Mouse (Mus musculus): ENCODE measurements at regions not wholly inside any gene's neighbourhood (a gene's known extent, or its start where the extent isn't known, plus 50 kb on each side); places are given as distances from the start of the nearest gene placed in this dataset.

GRCm38 (mm10) chr12:12882931-12883553 lies 58.7 kb downstream of the Mycn start:
- no peak for DNase-seq (ENCODE audit: low read depth in 2 of 2, low spot score in 2 of 2)

GRCm38 (mm10) chr12:12878031-12878430 lies 63.7 kb downstream of the Mycn start:
- DNase-seq (ENCODE audit: low read depth in 2 of 2, low spot score in 2 of 2), result no peak

DNA sequence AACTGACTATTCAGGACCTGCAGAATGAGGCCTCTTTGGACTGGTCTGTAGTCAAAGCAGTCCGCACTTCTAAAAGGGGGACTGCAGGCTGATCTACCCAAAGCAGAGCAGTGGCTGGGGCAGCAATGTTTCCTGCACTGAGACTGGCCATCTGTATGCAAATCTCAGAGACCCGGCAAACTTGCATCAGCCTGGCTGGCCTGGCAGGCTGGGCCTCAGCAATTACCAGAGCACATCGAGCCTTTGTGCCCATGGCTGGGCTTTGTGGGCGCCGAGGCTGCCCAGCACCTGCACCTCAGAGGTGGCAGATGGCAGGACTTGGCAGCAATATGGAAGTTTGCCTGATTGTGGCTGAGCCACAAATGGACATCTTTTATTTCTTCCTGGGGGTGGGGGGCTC lies 64.2 kb downstream of the Mycn start:
- DNase-seq (ENCODE audit: low read depth in 2 of 2, low spot score in 2 of 2), result no peak

GRCm38 (mm10) chr12:12875976-12876745 lies 65.6 kb downstream of the Mycn start:
- no peak for DNase-seq (ENCODE audit: low read depth in 2 of 2, low spot score in 2 of 2)

- no peak for DNase-seq (ENCODE audit: low read depth in 2 of 2, low spot score in 2 of 2)
These were observed 68.2 kb downstream of the Mycn start for GRCm38 (mm10) chr12:12873551-12873950.

DNA sequence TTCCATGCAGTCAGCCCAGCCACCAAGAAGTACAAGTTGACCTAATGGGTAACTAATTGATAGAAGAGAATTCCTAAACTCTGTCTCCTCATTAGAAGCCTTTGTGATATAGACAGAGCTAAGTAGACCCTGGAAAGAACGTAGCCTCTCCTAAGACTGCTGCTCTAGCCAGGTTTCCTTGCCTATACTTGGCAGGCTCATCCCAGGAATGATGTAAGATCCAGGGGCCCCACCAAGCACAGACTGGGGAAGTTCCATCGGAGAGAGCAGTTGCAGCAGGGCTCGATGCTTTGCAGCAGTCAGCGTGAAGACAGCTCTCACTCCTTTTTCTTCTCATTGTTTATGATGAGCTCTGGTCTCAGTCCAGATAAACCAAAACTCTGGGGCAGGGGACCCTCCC lies 68.7 kb downstream of the Mycn start:
- no peak for DNase-seq (ENCODE audit: low read depth in 2 of 2, low spot score in 2 of 2)

DNA sequence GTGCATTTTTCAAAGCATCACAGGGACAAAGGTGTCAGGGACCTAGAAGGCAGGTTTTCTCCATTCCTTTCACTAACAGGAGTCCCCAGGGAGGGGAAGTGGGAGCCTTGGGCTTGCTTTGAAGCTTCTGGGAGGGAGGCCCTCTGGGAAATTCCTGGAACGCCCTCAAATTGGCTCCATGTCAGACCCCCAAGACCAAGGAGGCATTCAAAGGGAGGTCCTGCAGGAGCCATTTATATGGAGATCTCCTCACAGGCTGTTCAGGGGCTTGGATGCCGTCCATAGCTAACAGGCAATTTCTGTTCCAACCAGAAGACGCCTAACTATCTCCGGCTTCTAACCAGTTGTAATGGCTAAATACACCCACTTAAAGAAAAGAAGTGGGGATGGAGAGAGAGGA lies 70.4 kb downstream of the Mycn start:
- no peak for DNase-seq (ENCODE audit: low read depth in 2 of 2, low spot score in 2 of 2)

DNA sequence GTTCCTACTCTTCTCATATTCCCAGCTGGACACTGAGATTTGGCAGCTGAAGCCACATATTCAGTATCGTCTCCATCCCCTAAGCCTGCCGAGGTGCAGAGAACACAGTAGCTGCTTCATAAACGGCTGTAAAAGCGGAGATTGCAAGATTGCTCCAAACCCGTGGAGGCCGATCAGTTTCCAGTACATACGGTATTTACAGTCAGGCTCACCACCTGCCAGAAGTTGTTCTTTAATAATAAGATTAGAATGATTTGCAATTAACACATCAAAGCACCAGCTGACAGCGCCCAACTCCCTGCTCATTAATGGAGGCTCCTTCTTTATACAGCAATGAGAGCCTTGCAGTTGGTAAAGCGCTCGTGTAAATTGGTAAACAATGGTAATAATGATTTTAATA lies 75.1 kb downstream of the Mycn start:
- DNase-seq (ENCODE audit: low read depth in 2 of 2, low spot score in 2 of 2), result no peak

GRCm38 (mm10) chr12:12850681-12851080 lies 91.0 kb downstream of the Mycn start:
- DNase-seq (ENCODE audit: low read depth in 2 of 2, low spot score in 2 of 2), result no peak

- no peak for DNase-seq (ENCODE audit: low read depth in 2 of 2, low spot score in 2 of 2)
These were observed 95.0 kb downstream of the Mycn start for GRCm38 (mm10) chr12:12846716-12847115.

- DNase-seq (ENCODE audit: low read depth in 2 of 2, low spot score in 2 of 2), result no peak
These were observed 99.3 kb downstream of the Mycn start for GRCm38 (mm10) chr12:12842247-12842957.

DNA sequence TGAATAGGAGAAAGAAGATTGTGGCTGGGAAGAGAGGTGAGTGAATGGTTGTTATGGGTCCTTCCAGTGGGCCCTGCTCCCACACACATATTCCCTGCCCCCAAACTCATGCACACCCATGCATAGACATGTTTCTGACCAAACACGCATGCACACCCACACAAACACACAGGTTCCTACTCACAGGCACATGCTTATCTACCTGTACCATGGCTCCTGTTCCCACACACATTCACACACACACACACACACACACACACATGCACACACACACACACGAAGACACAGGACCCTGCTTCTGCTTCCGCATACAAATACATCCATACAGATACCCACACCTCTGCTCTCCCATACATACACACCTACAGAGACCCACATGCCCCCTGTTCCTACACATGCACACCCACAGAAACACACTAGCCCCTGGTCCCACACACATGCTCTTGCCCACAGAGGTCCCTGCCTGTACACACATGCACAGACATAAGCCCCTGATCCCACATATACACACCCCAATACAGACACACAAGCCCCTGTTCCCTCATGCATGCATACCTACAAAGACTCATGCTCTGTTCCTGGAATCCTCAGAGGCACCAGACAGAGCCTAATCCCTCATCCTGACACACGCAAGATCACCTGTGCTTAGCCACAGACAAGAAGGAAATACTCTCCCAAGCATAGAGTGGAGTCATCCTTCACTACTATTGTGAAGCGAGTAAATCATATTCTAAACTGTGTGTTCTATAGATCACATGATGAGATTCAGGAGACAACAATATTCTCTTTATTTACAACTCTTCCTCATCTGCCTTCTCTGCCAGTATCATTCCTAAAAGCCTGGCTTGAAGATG lies 100.1 kb downstream of the Mycn start:
- DNase-seq (ENCODE audit: low read depth in 2 of 2, low spot score in 2 of 2), result no peak

- no peak for DNase-seq (ENCODE audit: low read depth in 2 of 2, low spot score in 2 of 2)
These were observed 100.9 kb downstream of the Mycn start for GRCm38 (mm10) chr12:12840661-12841384.

DNA sequence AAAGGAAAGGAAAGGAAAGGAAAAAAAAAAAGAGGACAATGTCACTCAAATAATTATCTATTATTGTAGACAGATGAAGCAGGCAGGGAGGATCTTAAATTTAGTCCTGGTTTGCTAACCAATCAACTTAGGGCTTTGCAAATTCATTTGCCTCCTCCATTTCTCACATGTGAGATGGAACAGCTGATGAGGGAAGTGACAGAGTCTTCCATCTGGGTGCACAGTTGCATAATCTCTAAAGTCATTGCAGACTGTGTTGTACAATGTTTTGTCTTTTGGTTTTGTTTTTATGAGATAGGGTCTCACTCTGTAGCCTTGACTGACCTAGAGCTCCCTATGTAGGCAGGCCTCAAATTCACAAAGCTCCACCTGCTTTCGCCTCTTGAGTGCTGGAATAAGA lies 103.9 kb downstream of the Mycn start:
- DNase-seq (ENCODE audit: low read depth in 2 of 2, low spot score in 2 of 2), result no peak

GRCm38 (mm10) chr12:12827821-12828641 lies 113.7 kb downstream of the Mycn start:
- DNase-seq (ENCODE audit: low read depth in 2 of 2, low spot score in 2 of 2), result no peak

DNA sequence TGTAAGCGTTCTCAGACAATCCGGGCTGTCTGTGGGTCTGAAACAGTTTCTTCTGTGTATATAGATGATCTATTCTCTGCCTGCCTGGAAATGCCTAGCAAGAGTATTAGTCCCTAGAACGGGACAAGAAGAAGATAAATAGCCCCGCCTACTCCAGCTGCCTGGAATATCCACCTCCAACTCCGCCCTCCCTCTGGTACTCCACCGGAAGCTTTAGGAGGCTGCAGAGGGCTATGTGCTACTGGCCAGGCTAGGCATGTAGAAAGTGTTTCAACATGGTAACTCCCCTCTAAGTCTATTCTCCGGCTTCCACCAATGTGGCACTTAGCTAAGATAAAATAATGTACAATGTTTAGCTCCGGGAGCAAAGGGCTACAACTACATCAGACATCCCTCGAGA lies 114.3 kb downstream of the Mycn start:
- DNase-seq (ENCODE audit: low read depth in 2 of 2, low spot score in 2 of 2), result no peak

DNA sequence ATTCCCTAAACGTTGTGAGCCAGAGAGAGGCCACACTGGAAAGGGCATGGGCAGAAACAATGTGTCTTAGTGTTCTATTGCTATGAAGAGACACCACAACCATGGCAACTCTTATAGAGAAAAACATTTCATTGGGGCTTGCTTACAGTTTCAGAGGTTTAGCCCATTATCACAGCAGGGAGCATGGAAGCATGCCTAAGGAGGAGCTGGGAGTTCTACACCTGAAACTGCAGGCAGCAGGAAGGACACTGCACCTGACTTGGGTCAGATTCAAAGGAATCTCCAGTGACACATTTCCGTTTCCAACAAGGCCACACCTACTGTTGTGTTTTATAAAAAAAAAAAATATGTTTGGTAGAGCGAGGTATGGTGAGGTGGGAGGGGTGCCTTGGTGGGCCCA lies 115.3 kb downstream of the Mycn start:
- DNase-seq (ENCODE audit: low read depth in 2 of 2, low spot score in 2 of 2), result no peak

DNA sequence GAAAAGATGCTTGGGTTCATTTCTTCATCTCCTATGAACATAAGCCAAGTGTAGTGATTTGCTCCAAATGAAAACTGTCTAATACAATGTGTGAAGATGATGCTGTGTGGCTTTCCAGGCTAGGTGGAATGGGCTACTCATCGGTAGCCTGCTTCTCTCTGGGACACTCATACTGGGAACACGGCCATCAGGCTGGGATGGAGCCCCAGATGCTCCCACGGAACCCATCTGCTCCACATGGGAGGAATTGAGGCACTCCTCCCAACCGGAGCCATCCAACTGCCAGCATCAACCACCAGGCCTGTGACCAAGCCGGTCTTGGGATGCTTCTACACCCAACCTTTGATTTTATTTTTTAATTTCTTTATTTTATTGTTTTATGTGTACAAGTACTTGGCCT lies 115.9 kb downstream of the Mycn start:
- no peak for DNase-seq (ENCODE audit: low read depth in 2 of 2, low spot score in 2 of 2)

GRCm38 (mm10) chr12:12821473-12821872 lies 120.2 kb downstream of the Mycn start:
- DNase-seq (ENCODE audit: low read depth in 2 of 2, low spot score in 2 of 2), result no peak
